Mouse (Mus musculus): ENCODE measurements around the gene Pigyl. TPM values are rescaled to one million over a fixed set of nuclear protein-coding genes. Genes with fewer than 3 reads are reported as not detected.
A peak's percentile ranks its signal among the peaks of the same experiment; 100 is the strongest.

Gene Pigyl
- 47.7 and 58.0 TPM in 2 replicates for polyA plus RNA-seq (2012; ENCODE audit: insufficient read depth, insufficient read length, missing spikeins)

- H3K27ac ChIP-seq (replicated peaks; ENCODE audit: low read depth, low read length), result peak within 1 kb of the TSS; percentile 84
- peaks cover 4% of the 10 kb centered on the region for H3K4me1 ChIP-seq (ENCODE audit: control insufficient read depth, insufficient read depth, insufficient read length, low read length)
- H3K4me3 ChIP-seq (ENCODE audit: insufficient read depth, low read depth, low read length), result peak within 1 kb of the TSS; percentile 96
These were observed at the start of gene Pigyl for GRCm38 (mm10) chr9:22156497-22157245. Gene Pigyl (plus strand): TSS chr9:22156846.

GRCm38 (mm10) chr9:22108194-22108593 lies 48.5 kb upstream of the Pigyl start:
- Histone ChIP-seq H3K4me1 (ENCODE audit: control insufficient read depth, insufficient read depth, insufficient read length, low read length) (peaks cover 3% of the 10 kb centered on the region; the same call in 1 of the 2 replicates), H3K27ac (replicated peaks; ENCODE audit: low read depth, low read length) (no peak overlapping the region), H3K4me3 (ENCODE audit: insufficient read depth, low read depth, low read length) (no peak overlapping the region)

- H3K27ac ChIP-seq (replicated peaks; ENCODE audit: low read depth, low read length), result no peak overlapping the region
- peak overlapping the region; percentile 89; the same call in 1 of the 2 replicates for H3K4me3 ChIP-seq (ENCODE audit: insufficient read depth, low read depth, low read length)
- peaks cover 14% of the 10 kb centered on the region; the same call in 1 of the 2 replicates for H3K4me1 ChIP-seq (ENCODE audit: control insufficient read depth, insufficient read depth, insufficient read length, low read length)
These were observed 41.0 kb upstream of the Pigyl start for GRCm38 (mm10) chr9:22115635-22116034.

DNA sequence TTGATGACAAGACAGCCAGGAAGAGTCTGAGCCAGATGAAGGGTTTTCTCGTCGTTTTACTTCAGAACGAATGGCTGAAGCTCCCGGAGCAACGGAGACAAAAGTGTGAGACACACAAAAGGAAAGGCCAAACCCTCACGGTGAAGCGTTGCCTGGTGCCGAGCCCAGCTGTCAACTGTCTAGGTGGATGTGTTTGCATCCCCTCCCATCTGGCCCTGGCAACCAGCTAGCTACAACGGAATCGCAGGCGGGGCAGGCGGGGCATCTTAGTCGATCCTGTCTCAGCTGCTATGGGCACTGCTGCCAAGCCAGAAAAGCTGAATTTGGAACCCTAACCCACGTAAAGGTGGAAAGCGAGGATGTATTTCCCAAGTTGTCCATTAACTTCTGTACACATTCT lies 40.6 kb upstream of the Pigyl start:
- H3K4me3 ChIP-seq (ENCODE audit: insufficient read depth, low read depth, low read length), result peak overlapping the region; percentile 89
- no peak overlapping the region for H3K27ac ChIP-seq (replicated peaks; ENCODE audit: low read depth, low read length)
- peaks cover 14% of the 10 kb centered on the region; the same call in 1 of the 2 replicates for H3K4me1 ChIP-seq (ENCODE audit: control insufficient read depth, insufficient read depth, insufficient read length, low read length)

GRCm38 (mm10) chr9:22116740-22117426 lies 39.8 kb upstream of the Pigyl start, which contains the start of gene Elof1:
Gene Elof1 (minus strand): TSS chr9:22117172.
- Histone ChIP-seq H3K4me3 (ENCODE audit: insufficient read depth, low read depth, low read length) (peak within 1 kb of the TSS; percentile 89), H3K27ac (replicated peaks; ENCODE audit: low read depth, low read length) (peak within 1 kb of the TSS; percentile 43)

DNA sequence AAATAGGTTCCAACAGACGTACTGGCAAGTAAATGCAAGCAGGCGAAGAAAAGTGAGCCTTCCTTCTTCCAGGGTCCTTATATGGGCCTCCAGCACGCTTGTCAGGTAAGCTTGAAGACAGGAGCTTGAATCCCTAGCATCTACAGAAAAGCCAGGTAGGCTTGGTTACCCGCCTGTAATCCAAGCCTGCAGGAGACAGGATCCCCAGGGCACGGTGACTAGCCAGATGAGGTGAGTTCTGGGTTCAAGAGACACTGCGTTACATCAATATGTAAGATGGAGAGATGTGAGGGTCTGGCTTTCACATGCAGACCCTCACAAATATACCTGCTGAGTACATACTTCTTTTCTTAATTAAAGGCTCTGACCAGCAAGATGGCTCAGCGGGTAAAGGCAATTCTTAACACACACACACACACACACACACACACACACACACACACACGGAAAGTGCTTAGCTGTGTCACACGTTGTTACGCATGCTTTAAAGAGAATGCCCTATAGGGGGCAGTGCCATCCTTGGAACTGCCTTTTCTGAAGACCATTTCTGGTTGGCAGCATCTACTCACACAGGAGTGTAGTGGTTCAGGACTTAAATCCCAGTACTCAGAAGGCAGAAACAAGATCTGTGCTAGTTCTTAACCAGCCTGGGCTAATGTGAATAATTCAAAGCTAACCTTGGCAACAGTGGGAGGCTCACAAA lies 38.7 kb upstream of the Pigyl start:
- H3K27ac ChIP-seq (replicated peaks; ENCODE audit: low read depth, low read length), result peak overlapping the region; percentile 83; the same call in 1 of the 2 replicates
- peak overlapping the region; percentile 89 for H3K4me3 ChIP-seq (ENCODE audit: insufficient read depth, low read depth, low read length)
- peaks cover 14% of the 10 kb centered on the region; the same call in 1 of the 2 replicates for H3K4me1 ChIP-seq (ENCODE audit: control insufficient read depth, insufficient read depth, insufficient read length, low read length)

More at GRCm38 (mm10) chr9:22116740-22117426, 39.8 kb upstream of the Pigyl start, which contains the start of gene Elof1:
- peaks cover 14% of the 10 kb centered on the region; the same call in 1 of the 2 replicates for H3K4me1 ChIP-seq (ENCODE audit: control insufficient read depth, insufficient read depth, insufficient read length, low read length)

DNA sequence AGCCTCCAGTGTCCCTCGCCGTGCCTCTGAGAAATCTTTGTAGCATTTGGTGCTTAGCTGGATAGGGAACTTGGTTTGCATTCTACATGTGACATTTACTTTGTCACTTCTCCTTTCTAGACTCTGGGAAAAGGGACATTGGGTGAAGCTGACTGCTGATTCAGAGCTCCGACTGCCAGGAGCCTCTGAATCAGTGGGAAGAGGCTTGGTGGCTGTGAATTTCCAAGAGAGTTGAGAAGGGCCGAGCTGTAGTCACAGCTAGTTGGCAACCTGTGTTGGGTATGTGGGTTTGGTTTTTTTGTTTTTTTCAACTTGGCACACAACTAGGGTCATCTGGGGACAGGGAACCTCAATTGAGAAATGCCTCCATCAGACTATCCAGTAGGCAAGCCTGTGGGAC lies 37.1 kb upstream of the Pigyl start:
- Histone ChIP-seq H3K4me1 (ENCODE audit: control insufficient read depth, insufficient read depth, insufficient read length, low read length) (peaks cover 14% of the 10 kb centered on the region; the same call in 1 of the 2 replicates), H3K4me3 (ENCODE audit: insufficient read depth, low read depth, low read length) (no peak overlapping the region), H3K27ac (replicated peaks; ENCODE audit: low read depth, low read length) (peak overlapping the region; percentile 83)

DNA sequence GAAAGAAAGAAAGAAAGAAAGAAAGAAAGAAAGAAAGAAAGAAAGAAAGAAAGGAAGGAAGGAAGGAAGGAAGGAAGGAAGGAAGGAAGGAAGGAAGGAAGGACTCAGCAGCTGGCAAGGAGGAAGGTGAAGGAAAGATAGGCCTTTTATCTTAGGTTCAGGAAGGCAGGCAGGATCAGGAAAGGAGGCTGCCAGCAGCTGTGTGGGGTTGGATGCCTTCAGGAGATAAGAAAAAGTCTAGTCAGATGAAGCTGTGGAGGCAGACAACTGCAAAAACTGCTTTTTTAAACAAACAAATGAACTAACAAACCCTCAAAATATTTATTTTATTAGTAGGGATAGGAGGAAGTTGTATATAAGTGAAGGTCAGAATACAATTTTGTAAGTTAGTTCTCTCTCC lies 35.1 kb upstream of the Pigyl start:
- Histone ChIP-seq H3K4me1 (ENCODE audit: control insufficient read depth, insufficient read depth, insufficient read length, low read length) (peaks cover 10% of the 10 kb centered on the region; the same call in 1 of the 2 replicates), H3K4me3 (ENCODE audit: insufficient read depth, low read depth, low read length) (no peak overlapping the region), H3K27ac (replicated peaks; ENCODE audit: low read depth, low read length) (no peak overlapping the region)

DNA sequence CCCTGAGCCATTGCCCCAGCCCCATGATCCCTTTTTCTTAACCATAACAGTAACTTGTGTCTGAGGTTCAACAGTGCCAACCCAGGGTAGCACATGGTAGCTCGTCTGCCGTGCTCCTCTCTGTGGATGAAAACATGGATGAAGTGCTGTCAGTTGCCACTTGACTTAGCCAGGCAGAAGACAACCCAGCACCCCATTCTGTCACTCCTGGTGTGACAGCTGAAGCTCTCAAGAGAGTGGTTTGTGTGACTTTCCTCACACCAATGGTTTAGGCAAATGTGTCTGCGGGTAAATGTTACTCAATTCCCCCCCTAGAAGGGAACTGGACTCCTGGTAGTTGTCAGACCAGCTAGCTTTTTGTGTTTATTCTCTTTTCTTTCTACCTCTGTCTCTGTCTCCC lies 34.6 kb upstream of the Pigyl start:
- Histone ChIP-seq H3K27ac (replicated peaks; ENCODE audit: low read depth, low read length) (no peak overlapping the region), H3K4me3 (ENCODE audit: insufficient read depth, low read depth, low read length) (no peak overlapping the region), H3K4me1 (ENCODE audit: control insufficient read depth, insufficient read depth, insufficient read length, low read length) (peaks cover 10% of the 10 kb centered on the region; the same call in 1 of the 2 replicates)

DNA sequence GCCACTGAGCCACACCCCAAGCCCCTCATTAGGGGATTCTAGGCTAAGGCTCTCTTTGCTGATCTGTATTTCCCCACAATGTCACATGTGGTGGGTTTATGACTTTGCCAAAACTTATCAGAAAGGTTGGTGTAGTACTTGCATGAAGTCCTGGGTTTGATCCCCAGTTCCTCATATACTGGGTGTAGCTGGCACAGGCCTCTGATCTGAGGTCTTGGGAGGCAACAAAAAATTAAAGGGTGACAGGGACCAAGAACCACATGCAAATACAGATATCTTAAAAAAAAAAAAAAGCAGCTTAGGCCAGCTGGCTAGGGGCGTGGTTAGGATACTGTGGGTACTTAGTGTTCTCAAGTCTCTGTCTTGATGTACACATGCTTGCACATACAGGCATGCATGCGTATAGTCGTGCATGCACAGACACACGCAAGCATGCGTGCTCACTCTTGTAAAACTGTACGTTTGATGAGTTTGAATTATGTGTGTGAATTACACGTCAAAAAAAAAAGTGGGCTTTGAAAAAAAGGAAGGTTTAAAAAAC lies 33.5 kb upstream of the Pigyl start:
- Histone ChIP-seq H3K4me1 (ENCODE audit: control insufficient read depth, insufficient read depth, insufficient read length, low read length) (peaks cover 7% of the 10 kb centered on the region; the same call in 1 of the 2 replicates), H3K27ac (replicated peaks; ENCODE audit: low read depth, low read length) (no peak overlapping the region), H3K4me3 (ENCODE audit: insufficient read depth, low read depth, low read length) (no peak overlapping the region)

GRCm38 (mm10) chr9:22124169-22124568 lies 32.5 kb upstream of the Pigyl start:
- Histone ChIP-seq H3K27ac (replicated peaks; ENCODE audit: low read depth, low read length) (no peak overlapping the region), H3K4me3 (ENCODE audit: insufficient read depth, low read depth, low read length) (no peak overlapping the region), H3K4me1 (ENCODE audit: control insufficient read depth, insufficient read depth, insufficient read length, low read length) (0 out of 2 replicates have a peak, but pooled peaks cover 2% of the 10 kb centered on the region)

- H3K4me3 ChIP-seq (ENCODE audit: insufficient read depth, low read depth, low read length), result no peak overlapping the region
- peaks cover 2% of the 10 kb centered on the region; the same call in 1 of the 2 replicates for H3K4me1 ChIP-seq (ENCODE audit: control insufficient read depth, insufficient read depth, insufficient read length, low read length)
- H3K27ac ChIP-seq (replicated peaks; ENCODE audit: low read depth, low read length), result no peak overlapping the region
These were observed 31.2 kb upstream of the Pigyl start for GRCm38 (mm10) chr9:22125246-22126027.

DNA sequence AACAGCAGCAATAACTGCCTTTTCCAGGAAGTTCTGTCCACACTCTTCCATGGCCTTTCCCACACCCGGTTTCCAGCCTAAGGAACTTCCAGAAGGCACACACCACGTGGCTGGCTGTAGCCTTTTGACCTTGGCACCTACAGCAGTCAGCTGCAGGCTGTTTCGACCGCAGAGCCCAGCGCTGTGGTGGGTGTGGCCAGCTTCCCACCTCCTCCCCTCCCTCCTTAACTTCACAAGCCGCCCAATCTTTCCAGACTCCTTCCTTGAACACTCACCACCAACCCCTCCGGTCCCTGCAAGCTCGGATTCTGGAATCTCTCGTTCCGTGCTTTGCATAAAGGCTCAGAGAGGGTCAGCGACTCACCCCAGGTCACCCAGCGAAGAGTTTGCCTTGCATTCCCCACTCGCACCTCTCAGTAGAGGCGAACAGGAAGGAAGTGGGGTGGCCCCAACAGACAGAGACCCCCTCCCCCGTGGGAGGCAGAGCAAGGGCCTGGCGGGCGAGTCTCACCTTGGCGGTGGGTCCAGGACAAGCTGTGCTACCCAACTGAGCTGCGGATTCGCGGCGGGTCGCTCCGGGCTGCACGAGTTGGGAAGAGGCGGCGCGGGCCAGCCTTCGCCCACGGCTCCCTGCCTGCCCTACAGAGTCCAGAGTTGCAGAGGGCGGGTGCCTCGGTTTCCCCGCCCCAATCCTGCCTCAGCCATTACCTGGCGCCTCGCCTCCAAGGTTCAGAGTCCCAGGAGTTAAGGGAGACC lies 25.2 kb upstream of the Pigyl start:
- peak overlapping the region; percentile 81 for H3K27ac ChIP-seq (replicated peaks; ENCODE audit: low read depth, low read length)
- H3K4me3 ChIP-seq (ENCODE audit: insufficient read depth, low read depth, low read length), result peak overlapping the region; percentile 62
- peaks cover 15% of the 10 kb centered on the region for H3K4me1 ChIP-seq (ENCODE audit: control insufficient read depth, insufficient read depth, insufficient read length, low read length)
